Mouse (Mus musculus) megakaryocyte, embryonic 14.5 days (primary cell): ENCODE data around the gene B4galt3. TPM values are rescaled to one million over a fixed set of nuclear protein-coding genes. Genes with fewer than 3 reads are reported as not detected.

Experiments used
- H3K27me3 ChIP-seq: replicated peaks from 2 replicates; pipeline ENCODE3; 2012; ENCODE audit warnings: inconsistent platforms
- H3K36me3 ChIP-seq: replicated peaks from 2 replicates; pipeline ENCODE3; 2012; ENCODE audit warnings: low read length, inconsistent platforms, mixed read lengths
- H3K4me1 ChIP-seq: 2 replicates; pipeline ENCODE4 v1.6.1; 2012; ENCODE audit warnings: inconsistent platforms
- H3K4me3 ChIP-seq: replicated peaks from 2 replicates; pipeline ENCODE3; 2012; ENCODE audit warnings: moderate library complexity, mild to moderate bottlenecking, inconsistent platforms
- H3K9me3 ChIP-seq: 2 replicates; pipeline ENCODE4 v1.6.1; 2012; ENCODE audit warnings: inconsistent platforms
- FLI1 ChIP-seq: IDR thresholded peaks from 2 replicates; pipeline ENCODE4 v1.6.1; 2012; ENCODE audit warnings: low read length, inconsistent platforms, mixed read lengths
- GATA1 ChIP-seq: IDR thresholded peaks from 3 replicates; pipeline ENCODE4 v1.6.1; 2012; ENCODE audit warnings: mixed read lengths, low read length, inconsistent platforms, borderline replicate concordance
- polyA plus RNA-seq: library from polyadenylated mRNA; stranded (reverse); fragments of >175 nt; gene quantifications from 2 replicates; pipeline ENCODE4 v1.2.3, GENCODE M21; 2012; ENCODE audit warnings: low replicate concordance; ENCODE audit not compliant: insufficient read depth

B4galt3 gene
- polyA plus RNA-seq, 1 experiment = 20.6 TPM

DNA sequence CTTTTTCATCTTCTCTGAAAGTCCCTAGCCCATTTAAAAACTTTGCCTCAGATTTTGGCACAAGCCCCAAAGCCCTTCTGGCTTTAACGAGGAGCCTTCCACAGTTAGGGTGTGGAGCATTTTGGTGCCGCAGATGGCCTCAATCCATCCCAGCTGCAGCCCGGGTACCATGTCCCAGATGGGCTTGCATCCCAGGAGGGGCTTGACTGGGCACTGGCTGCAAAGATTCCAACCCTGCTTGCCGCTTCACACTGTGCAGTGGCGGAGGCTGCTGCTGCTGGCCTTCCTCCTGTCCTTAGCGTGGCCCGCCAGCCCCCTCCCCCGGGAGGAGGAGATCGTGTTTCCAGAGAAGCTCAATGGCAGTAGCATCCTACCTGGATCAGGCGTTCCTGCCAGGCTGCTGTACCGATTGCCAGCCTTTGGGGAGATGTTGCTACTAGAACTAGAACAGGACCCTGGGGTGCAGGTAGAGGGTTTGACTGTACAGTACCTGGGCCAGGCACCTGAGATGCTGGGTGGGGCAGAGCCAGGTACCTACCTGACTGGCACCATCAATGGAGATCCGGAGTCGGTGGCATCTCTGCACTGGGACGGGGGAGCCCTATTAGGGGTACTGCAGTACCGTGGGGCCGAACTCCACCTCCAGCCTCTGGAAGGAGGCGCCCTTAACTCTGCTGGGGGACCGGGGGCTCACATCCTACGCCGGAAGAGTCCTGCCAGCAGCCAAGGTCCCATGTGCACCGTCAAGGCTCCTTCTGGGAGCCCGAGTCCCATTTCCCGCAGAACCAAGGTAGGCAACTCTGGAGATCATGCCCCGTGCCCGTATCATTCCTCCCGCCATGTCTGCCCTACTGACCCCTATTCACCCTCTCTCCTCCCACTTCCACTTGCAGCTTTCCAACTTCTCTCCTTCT lies 19.2 kb upstream of the B4galt3 start, which contains the start of gene Ndufs2:
Gene Ndufs2, minus strand, starts transcription at position 709 of the 914 bp plus-strand sequence.
- no peak for TF ChIP-seq GATA1
- no peak for TF ChIP-seq FLI1
- H3K4me3 ChIP-seq = peak within 1 kb of the TSS; percentile 4
- H3K36me3 ChIP-seq = no peaks in the 10 kb centered on the region
- peaks cover 69% of the 10 kb centered on the region for H3K4me1 ChIP-seq
- H3K27me3 ChIP-seq = peaks cover 25% of the 10 kb centered on the region
- no peaks in the 10 kb centered on the region for H3K9me3 ChIP-seq

DNA sequence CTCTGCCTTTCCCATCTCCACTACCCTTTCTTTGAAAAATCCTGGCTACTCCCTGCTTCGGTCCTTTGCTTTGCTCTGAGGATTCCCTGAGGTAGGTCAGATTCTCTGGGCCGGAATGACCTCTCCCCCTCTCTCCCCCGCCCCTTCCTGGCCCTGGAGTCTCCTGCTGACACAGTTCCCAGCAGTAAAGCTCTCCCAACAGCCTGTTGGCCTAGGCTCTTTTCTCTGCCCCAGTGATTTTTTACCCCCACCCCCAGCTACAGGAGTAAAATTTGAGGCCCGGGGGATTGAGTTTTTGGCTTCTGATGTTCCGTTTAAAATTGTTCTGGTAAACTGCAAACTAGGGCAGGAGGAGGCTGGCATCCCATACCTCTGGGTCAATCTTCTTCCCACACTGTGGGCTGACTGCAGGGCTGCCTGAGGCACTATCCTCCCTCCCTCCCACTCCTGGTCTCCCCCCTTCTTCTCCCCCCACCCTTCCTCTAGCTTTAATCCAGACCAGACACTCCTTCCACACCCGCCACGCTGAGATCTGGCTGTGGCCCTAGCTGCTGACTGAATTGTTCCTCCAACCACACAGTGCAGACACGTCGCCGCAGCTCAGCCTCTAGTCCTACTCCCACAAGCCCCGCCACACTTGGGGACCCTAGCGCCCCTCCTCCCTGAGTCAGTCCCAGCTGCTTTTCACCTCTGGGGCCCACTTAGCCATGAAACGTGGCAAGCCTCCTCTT lies 18.4 kb upstream of the B4galt3 start:
- H3K4me3 ChIP-seq = no peak overlapping the region
- H3K36me3 ChIP-seq = no peaks in the 10 kb centered on the region
- peaks cover 71% of the 10 kb centered on the region for H3K4me1 ChIP-seq
- TF ChIP-seq FLI1 (no peak), GATA1 (no peak)
- H3K9me3 ChIP-seq = no peaks in the 10 kb centered on the region
- peaks cover 25% of the 10 kb centered on the region for H3K27me3 ChIP-seq

DNA sequence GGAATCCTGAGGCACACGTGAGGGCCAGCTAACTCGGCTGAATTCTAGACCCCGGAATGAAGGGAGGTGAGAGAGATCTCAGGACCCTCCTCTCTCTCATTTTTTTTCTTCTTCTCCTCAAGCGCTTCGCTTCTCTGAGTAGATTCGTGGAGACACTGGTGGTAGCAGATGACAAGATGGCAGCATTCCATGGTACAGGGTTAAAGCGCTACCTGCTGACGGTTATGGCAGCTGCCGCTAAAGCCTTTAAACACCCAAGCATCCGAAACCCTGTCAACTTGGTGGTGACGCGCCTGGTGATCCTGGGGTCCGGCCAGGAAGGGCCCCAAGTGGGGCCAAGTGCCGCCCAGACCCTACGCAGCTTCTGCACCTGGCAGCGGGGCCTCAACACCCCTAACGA lies 17.7 kb upstream of the B4galt3 start:
- Histone ChIP-seq H3K27me3 (peaks cover 25% of the 10 kb centered on the region), H3K36me3 (no peaks in the 10 kb centered on the region), H3K4me1 (peaks cover 73% of the 10 kb centered on the region), H3K9me3 (no peaks in the 10 kb centered on the region), H3K4me3 (no peak overlapping the region)
- TF ChIP-seq GATA1 (no peak), FLI1 (no peak)

DNA sequence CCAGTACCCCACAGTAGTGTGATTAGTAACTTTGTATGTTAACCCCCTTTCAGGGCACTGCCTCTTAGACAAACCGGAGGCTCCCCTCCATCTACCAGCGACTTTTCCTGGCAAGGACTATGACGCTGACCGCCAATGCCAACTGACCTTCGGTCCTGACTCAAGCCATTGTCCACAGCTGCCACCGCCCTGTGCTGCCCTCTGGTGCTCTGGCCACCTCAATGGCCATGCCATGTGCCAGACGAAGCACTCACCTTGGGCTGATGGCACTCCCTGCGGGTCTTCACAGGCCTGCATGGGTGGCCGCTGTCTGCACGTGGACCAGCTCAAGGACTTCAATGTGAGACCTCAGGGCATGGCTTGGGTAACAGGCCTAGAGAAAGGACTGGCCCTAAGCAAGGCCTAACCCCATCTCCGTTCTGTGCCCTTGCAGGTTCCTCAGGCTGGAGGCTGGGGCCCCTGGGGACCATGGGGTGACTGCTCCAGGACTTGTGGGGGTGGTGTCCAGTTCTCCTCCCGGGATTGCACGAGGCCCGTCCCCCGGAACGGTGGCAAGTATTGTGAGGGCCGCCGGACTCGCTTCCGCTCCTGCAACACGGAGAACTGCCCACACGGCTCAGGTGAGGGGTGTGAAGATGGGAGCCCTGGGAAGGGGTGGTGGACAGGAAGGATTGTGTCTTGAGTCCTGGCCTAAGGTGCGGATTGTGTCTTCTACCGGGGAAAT lies 13.9 kb upstream of the B4galt3 start:
- no peak for TF ChIP-seq GATA1
- TF ChIP-seq FLI1 = no peak
- Histone ChIP-seq H3K4me1 (peaks cover 55% of the 10 kb centered on the region), H3K36me3 (no peaks in the 10 kb centered on the region), H3K27me3 (peaks cover 44% of the 10 kb centered on the region), H3K9me3 (no peaks in the 10 kb centered on the region), H3K4me3 (peak overlapping the region; percentile 14)

DNA sequence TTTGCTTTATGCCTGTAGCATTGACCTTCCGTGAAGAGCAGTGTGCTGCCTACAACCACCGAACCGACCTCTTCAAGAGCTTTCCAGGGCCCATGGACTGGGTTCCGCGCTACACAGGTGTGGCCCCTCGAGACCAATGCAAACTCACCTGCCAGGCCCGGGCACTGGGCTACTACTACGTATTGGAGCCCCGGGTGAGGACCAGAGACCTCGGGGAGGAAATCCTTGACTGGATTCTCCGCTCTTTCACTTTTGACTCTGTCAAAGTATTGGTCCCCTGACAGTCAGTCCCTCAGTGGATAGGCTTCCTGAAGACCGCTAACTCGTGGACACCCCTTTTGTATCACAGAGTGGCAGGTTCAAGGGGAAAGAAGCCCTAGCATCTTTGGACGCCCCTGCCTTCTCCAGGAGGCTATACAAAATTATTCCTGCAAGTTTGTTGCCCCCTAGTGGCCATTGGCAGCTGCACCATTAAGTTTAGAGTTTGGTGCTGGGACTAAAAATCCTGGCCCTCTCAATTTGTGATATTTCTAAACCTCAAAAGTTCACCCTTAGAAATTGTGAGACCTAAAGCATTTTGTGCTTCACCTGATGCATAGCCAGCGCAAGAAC lies 13.1 kb upstream of the B4galt3 start:
- H3K4me1 ChIP-seq = peaks cover 48% of the 10 kb centered on the region
- H3K9me3 ChIP-seq = no peaks in the 10 kb centered on the region
- peak overlapping the region; percentile 85 for H3K4me3 ChIP-seq
- peaks cover 49% of the 10 kb centered on the region for H3K27me3 ChIP-seq
- TF ChIP-seq FLI1 = no peak
- TF ChIP-seq GATA1 = no peak
- no peaks in the 10 kb centered on the region for H3K36me3 ChIP-seq

DNA sequence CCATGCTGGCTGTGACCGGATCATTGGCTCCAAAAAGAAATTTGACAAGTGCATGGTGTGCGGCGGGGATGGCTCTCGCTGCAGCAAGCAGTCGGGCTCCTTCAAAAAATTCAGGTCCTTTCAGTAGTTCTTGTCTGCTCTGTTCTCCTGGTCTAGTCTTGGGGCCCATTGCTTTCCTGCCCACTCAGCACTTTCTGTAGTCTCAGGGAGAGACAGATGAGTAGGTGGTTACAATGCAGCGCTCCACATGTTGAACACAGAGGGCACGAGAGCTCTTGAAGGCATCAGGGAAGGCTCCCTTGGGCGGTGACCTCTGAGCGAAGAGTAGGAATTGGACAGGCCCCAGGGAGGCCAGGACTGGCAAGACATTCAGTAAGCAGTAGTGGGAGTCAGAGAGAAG lies 12.3 kb upstream of the B4galt3 start:
- Histone ChIP-seq H3K9me3 (no peaks in the 10 kb centered on the region), H3K4me1 (peaks cover 46% of the 10 kb centered on the region), H3K4me3 (no peak overlapping the region), H3K27me3 (peaks cover 53% of the 10 kb centered on the region), H3K36me3 (no peaks in the 10 kb centered on the region)
- no peak for TF ChIP-seq GATA1
- no peak for TF ChIP-seq FLI1

DNA sequence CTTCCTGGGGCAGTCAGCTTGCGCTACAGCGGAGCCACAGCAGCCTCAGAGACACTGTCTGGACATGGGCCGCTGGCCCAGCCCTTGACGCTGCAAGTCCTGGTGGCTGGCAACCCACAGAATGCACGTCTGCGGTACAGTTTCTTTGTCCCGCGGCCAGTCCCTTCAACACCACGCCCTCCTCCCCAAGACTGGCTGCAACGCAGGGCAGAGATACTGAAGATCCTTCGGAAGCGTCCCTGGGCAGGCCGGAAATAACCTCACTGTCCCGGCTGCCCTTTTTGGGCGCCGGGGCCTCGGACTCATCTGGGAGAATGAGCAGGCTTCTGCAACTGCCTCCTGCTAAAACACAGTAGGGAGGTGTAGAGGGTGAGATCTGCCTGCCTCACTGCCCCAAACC lies 11.2 kb upstream of the B4galt3 start:
- TF ChIP-seq GATA1 = no peak
- TF ChIP-seq FLI1 = no peak
- Histone ChIP-seq H3K4me3 (peak overlapping the region; percentile 77), H3K9me3 (no peaks in the 10 kb centered on the region), H3K36me3 (no peaks in the 10 kb centered on the region), H3K4me1 (peaks cover 49% of the 10 kb centered on the region), H3K27me3 (peaks cover 50% of the 10 kb centered on the region)

DNA sequence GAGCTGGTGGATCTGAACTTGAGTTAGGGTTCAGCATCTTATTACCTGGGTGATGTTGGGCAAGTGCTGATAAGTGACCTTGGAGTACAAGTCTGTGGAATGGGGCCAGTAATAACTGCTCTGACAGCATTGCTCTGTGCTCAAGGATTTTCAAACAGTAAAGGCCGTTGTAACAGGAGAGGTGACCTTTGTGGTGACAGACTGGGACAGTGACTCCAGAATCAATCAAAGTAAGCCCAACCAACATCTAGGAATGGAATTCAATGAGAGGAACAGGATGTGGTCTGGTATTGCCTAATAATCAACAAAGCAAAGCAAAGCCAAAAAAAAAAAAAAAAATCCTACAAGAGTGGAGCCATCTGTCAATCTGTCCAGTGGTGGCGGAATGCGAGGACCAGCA lies 9.8 kb upstream of the B4galt3 start:
- no peaks in the 10 kb centered on the region for H3K9me3 ChIP-seq
- no peak overlapping the region for H3K4me3 ChIP-seq
- H3K36me3 ChIP-seq = no peaks in the 10 kb centered on the region
- H3K4me1 ChIP-seq = peaks cover 47% of the 10 kb centered on the region
- peaks cover 50% of the 10 kb centered on the region for H3K27me3 ChIP-seq
- no peak for TF ChIP-seq FLI1

DNA sequence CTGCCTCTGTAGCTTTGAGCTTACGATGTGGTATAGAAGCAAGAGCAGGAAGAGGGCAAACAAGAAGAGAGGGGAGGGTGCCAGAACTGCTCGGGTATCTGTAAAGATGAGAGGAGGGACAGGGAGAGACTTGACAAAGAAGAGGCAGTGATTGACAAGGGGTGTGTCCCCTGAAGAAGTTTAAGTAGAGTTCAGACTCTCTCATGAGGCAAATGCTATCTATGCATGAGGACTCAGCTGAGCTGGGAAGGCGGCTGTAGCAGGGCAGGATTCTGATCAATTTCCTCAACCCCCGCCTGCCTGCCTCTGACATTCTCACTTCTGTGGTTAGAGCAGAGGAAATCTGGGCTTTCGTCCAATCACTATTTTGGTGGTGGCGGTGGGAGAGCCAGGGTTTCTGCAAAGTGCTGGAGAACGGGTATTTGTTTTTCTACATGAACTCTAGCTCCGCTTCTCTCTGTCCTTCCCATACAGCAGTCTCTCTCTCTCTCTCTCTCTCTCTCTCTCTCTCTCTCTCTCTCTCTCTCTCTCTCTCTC lies 7.5 kb upstream of the B4galt3 start:
- peaks cover 48% of the 10 kb centered on the region for H3K27me3 ChIP-seq
- TF ChIP-seq GATA1 (no peak), FLI1 (no peak)
- no peaks in the 10 kb centered on the region for H3K36me3 ChIP-seq
- H3K4me3 ChIP-seq = peak overlapping the region; percentile 40
- H3K4me1 ChIP-seq = peaks cover 44% of the 10 kb centered on the region
- no peaks in the 10 kb centered on the region for H3K9me3 ChIP-seq
